Mouse (Mus musculus) liver, embryonic 14.5 days (tissue): ENCODE measurements around the gene Fam71f1. TPM values are rescaled to one million over a fixed set of nuclear protein-coding genes. Genes with fewer than 3 reads are reported as not detected.

Experiments used
- ATAC-seq: fragments of 200-750 bp; cut with Nextera tagmentation; 2 replicates; pipeline ENCODE4 v1.8.0; 2017; ENCODE audit warnings: moderate number of reproducible peaks, mild to moderate bottlenecking, moderate library complexity; ENCODE audit not compliant: insufficient read depth
- DNase-seq, 3 experiments: peaks; one replicate each; pipeline ENCODE4 v3.0.0-alpha.2; 2012 to 2013; ENCODE audit warnings: low read depth in 3 of 3, low spot score in 3 of 3
- H3K27ac ChIP-seq: fragments of 300-500 bp; sonication (generic); 2 replicates; pipeline ENCODE4 v1.5.1; 2014; ENCODE audit warnings: moderate library complexity, mild to moderate bottlenecking, control low read depth, inconsistent platforms
- H3K27me3 ChIP-seq: fragments of 300-500 bp; sonication (generic); 2 replicates; pipeline ENCODE4 v1.6.1; 2014; ENCODE audit warnings: mild to moderate bottlenecking, low read length, moderate library complexity; ENCODE audit not compliant: control insufficient read depth, insufficient read depth
- H3K36me3 ChIP-seq: fragments of 300-500 bp; sonication (generic); replicated peaks from 2 replicates; pipeline ENCODE4 v1.6.1; 2014; ENCODE audit warnings: low read depth; ENCODE audit not compliant: control insufficient read depth, insufficient read depth
- H3K4me1 ChIP-seq, 2 experiments: fragments of 200-500 bp in 1 of 2; fragments of 300-500 bp in 1 of 2; sonication (generic) in 1 of 2; replicated peaks; 2 replicates each; pipeline ENCODE4 v1.6.1; 2012 to 2014; ENCODE audit warnings: antibody characterized with exemption in 1 of 2, inconsistent platforms in 1 of 2, low read length in 1 of 2; ENCODE audit not compliant: control insufficient read depth in 2 of 2, insufficient read depth in 2 of 2
- H3K4me2 ChIP-seq: fragments of 300-500 bp; sonication (generic); 2 replicates; pipeline ENCODE4 v1.6.1; 2014; ENCODE audit warnings: low read depth, mild to moderate bottlenecking, control low read depth, moderate library complexity
- H3K4me3 ChIP-seq, 2 experiments: fragments of 200-500 bp in 1 of 2; fragments of 300-500 bp in 1 of 2; sonication (generic) in 1 of 2; 2 replicates each; pipeline ENCODE4 v1.5.1; 2012 to 2014; ENCODE audit warnings: low read depth in 2 of 2, low read length in 2 of 2, mild to moderate bottlenecking in 2 of 2, control low read depth in 1 of 2, inconsistent platforms in 1 of 2, moderate library complexity in 1 of 2; ENCODE audit not compliant: insufficient read depth in 1 of 2
- H3K9ac ChIP-seq: fragments of 300-500 bp; sonication (generic); replicated peaks from 2 replicates; pipeline ENCODE4 v1.6.1; 2014; ENCODE audit warnings: mild to moderate bottlenecking, control low read depth, moderate library complexity
- H3K9me3 ChIP-seq: fragments of 300-500 bp; sonication (generic); 2 replicates; pipeline ENCODE4 v1.6.1; 2016; ENCODE audit warnings: low read length, mixed read lengths; ENCODE audit not compliant: control insufficient read depth
- CTCF ChIP-seq: IDR thresholded peaks from 2 replicates; pipeline ENCODE4 v1.5.1; 2016; ENCODE audit warnings: antibody characterized with exemption, low read depth, control low read depth
- EP300 ChIP-seq: IDR thresholded peaks from 2 replicates; pipeline ENCODE4 v1.6.1; 2016; ENCODE audit warnings: antibody characterized with exemption, low read depth
- WGBS: fragments of 180-500 bp; shearing (Covaris S2); extraction: QIAGEN DNeasy Blood & Tissue Kit; methylation state at CpG from one replicate; pipeline ENCODE4 v1.1.7; 2014; ENCODE audit not compliant: insufficient replicate concordance; 5-methylcytosine and 5-hydroxymethylcytosine counted together
- polyA plus RNA-seq, 2 experiments: library from polyadenylated mRNA; depleted of rRNA in 1 of 2; stranded (reverse) in 1 of 2; unstranded in 1 of 2; fragments of >200 nt; fragmentation: Nextera tagmentation in 1 of 2; extraction: Ambion mirVana in 1 of 2; gene quantifications; 2 replicates each; pipeline versions ENCODE4 v1.2.1 to v1.2.3; 2012 to 2014

Fam71f1 gene
- polyA plus RNA-seq, 2 experiments: not detected

GRCm38 (mm10) chr6:29308846-29309605 is 9.9 kb upstream of the Fam71f1 start:
- Histone ChIP-seq H3K9me3 (no peaks in the 10 kb centered on the region), H3K4me2 (no peak overlapping the region), H3K4me1 (no peaks in the 10 kb centered on the region), H3K4me3 (no peak overlapping the region), H3K36me3 (no peaks in the 10 kb centered on the region), H3K9ac (no peak overlapping the region), H3K27me3 (no peaks in the 10 kb centered on the region), H3K27ac (no peak overlapping the region)
- DNase-seq: no peak
- ATAC-seq: no peak
- 66% methylated on average over 16 of the region's 16 CpGs for WGBS
- TF ChIP-seq EP300: no peak
- no peak for TF ChIP-seq CTCF

- no peaks in the 10 kb centered on the region for H3K9me3 ChIP-seq
- H3K27me3 ChIP-seq: no peaks in the 10 kb centered on the region
- no peaks in the 10 kb centered on the region for H3K36me3 ChIP-seq
- TF ChIP-seq CTCF (no peak), EP300 (no peak)
- no peak for ATAC-seq
- H3K4me3 ChIP-seq: no peak overlapping the region
- no peak overlapping the region for H3K27ac ChIP-seq
- WGBS: 57% methylated on average over 14 of the region's 14 CpGs
- H3K9ac ChIP-seq: no peak overlapping the region
- H3K4me1 ChIP-seq: no peaks in the 10 kb centered on the region
- no peak overlapping the region for H3K4me2 ChIP-seq
- DNase-seq: no peak
These were observed 5.2 kb upstream of the Fam71f1 start for GRCm38 (mm10) chr6:29313690-29314202.

GRCm38 (mm10) chr6:29317286-29317685 is 1.7 kb upstream of the Fam71f1 start:
- WGBS: 53% methylated on average over 2 of the region's 2 CpGs
- TF ChIP-seq CTCF (no peak), EP300 (no peak)

GRCm38 (mm10) chr6:29317941-29318340 is 999 bp upstream of the Fam71f1 start:
- H3K9ac ChIP-seq: no peak overlapping the region
- TF ChIP-seq EP300 (no peak), CTCF (no peak)
- H3K4me1 ChIP-seq: no peaks in the 10 kb centered on the region
- no peak for ATAC-seq
- H3K4me2 ChIP-seq: no peak overlapping the region
- 53% methylated on average over 3 of the region's 3 CpGs for WGBS
- H3K27me3 ChIP-seq: no peaks in the 10 kb centered on the region
- DNase-seq: no peak
- no peak overlapping the region for H3K27ac ChIP-seq
- H3K9me3 ChIP-seq: no peaks in the 10 kb centered on the region
- H3K36me3 ChIP-seq: no peaks in the 10 kb centered on the region
- no peak overlapping the region for H3K4me3 ChIP-seq

More at GRCm38 (mm10) chr6:29317286-29317685, 1.7 kb upstream of the Fam71f1 start:
- H3K9me3 ChIP-seq: no peaks in the 10 kb centered on the region
- ATAC-seq (no peak), DNase-seq (no peak)
- H3K27ac ChIP-seq: no peak overlapping the region
- H3K4me3 ChIP-seq: no peak overlapping the region
- no peaks in the 10 kb centered on the region for H3K27me3 ChIP-seq
- no peak overlapping the region for H3K9ac ChIP-seq
- no peak overlapping the region for H3K4me2 ChIP-seq
- no peaks in the 10 kb centered on the region for H3K36me3 ChIP-seq
- H3K4me1 ChIP-seq: no peaks in the 10 kb centered on the region

GRCm38 (mm10) chr6:29321586-29321985 is 2.6 kb downstream of the Fam71f1 start:
- Histone ChIP-seq H3K27ac (no peak overlapping the region), H3K36me3 (no peaks in the 10 kb centered on the region), H3K9me3 (no peaks in the 10 kb centered on the region), H3K27me3 (no peaks in the 10 kb centered on the region), H3K4me2 (no peak overlapping the region), H3K4me1 (no peaks in the 10 kb centered on the region), H3K4me3 (no peak overlapping the region), H3K9ac (no peak overlapping the region)
- no peak for TF ChIP-seq CTCF
- TF ChIP-seq EP300: no peak
- ATAC-seq: no peak
- DNase-seq: no peak
- WGBS: 58% methylated on average over 6 of the region's 6 CpGs
